Mouse (Mus musculus) heart, postnatal 0 days (tissue): ENCODE data around the gene Prdm2.

Source experiments
- CTCF ChIP-seq: IDR thresholded peaks from 2 replicates; pipeline ENCODE4 v1.5.1; 2016; ENCODE audit warnings: antibody characterized with exemption, control low read depth, low read depth
- EP300 ChIP-seq: IDR thresholded peaks from 2 replicates; pipeline ENCODE4 v1.6.1; 2016; ENCODE audit warnings: antibody characterized with exemption, low read depth

- TF ChIP-seq CTCF (no peak), EP300 (no peak)
Measured at GRCm38 (mm10) chr4:143106566-143106965, 106.2 kb downstream of the Prdm2 start.
